Mouse (Mus musculus): ENCODE measurements around the gene Tram1l1. TPM values are rescaled to one million over a fixed set of nuclear protein-coding genes. Genes with fewer than 3 reads are reported as not detected.
A peak's percentile ranks its signal among the peaks of the same experiment; 100 is the strongest.
"Not testable (repeated sequence)": the region's sequence is repeated elsewhere in the genome, so short reads cannot be mapped to it uniquely, and the experiment has no call there.

The Tram1l1 gene
- not detected for polyA plus RNA-seq (2017; shearing (Covaris generic))

- ATAC-seq, result no peak
Measured at GRCm38 (mm10) chr3:124320821-124321576, at the start of gene Tram1l1. Gene Tram1l1 (plus strand): TSS chr3:124320855.

DNA sequence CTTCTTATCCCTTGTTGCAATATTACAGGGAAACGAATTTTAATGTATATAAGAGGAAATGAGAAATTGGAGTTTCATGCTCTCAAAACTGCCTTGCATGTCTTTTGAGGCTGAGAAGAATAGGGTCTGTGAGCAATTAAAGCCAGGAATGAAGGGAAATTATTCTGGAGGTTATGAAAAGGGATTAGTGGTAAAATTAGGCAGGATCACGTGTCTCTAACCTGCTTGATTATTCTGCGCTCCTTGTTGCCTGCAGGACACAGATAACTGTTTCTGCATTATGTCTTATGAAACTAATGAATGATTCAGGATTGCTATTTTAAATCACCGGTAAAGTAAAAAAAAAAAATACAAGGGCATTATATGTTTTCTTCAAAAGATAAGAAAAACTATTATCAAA, 49.4 kb upstream of the Tram1l1 start:
- no peak for ATAC-seq

- ATAC-seq, result no peak
Measured at GRCm38 (mm10) chr3:124271668-124272067, 49.0 kb upstream of the Tram1l1 start.

- ATAC-seq, result no peak
Measured at GRCm38 (mm10) chr3:124272465-124273089, 48.1 kb upstream of the Tram1l1 start.

DNA sequence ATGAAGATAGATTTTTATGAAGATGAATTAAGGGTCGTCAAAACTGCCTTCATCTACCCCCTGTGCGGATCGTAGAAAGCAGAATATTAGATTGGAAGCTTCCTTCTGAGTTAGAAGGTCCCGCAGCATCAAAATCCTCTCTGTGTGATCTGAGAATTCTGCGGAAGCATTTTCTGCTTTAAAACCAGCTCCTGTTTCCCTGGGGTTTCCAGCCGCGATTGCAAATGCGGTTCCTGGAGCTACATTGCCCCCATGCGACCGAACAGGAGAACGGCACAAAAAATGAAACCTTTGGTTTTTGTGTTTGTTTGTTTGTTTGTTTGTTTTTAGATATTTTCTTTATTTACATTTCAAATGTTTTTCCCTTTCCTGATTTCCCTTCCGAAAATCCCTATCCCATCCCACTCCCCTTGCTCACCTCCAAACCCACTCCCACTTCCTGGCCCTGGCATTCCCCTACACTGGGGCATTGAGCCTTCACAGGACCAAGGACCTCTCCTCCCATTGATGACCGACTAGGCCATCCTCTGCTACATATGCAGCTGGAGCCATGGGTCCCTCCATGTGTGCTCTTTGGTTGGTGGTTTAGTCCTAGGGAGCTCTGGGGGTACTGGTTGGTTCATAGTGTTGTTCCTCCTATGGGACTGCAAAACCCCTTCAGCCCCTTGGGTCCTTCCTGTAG, 45.6 kb upstream of the Tram1l1 start:
- ATAC-seq, result not testable (repeated sequence)

DNA sequence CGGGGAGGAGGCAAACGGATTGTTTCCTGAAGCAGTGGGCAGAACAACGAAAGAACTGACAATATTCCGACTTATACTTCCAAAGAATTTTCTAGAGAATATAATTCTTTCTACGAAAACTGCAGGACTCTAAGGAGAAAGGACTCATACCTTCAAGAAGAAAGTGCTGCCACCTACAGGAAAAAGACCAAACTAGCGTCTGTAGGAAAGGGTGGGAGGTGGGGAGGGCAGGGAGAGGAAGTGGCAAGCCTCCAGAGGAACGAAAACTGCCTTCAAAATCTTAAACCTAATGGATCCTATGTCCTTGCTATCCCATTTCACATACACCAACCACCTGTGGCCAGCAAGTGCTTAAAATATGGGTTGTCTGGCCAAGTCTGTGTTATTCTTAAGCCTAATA, 31.7 kb upstream of the Tram1l1 start:
- peak; percentile 61 for ATAC-seq

DNA sequence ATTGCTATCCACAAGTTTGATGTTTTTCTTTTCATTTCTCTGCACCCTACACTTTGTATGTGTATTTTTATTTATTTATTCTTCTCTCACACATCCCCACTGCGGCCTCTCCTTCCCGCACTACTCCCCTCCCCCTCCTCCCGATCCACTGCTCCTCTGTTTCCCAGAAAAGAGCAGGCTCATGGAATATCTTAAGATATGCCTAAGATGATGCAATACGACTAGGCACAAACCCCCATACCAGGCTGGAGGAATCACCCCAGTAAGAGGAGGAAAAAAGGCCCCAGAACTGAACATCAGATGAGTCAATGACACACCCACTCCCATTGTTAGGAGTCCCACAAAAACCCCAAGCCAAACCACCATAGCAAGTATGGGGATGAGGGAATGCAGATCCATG, 1.4 kb upstream of the Tram1l1 start:
- no peak for ATAC-seq

GRCm38 (mm10) chr3:124320398-124320797, 257 bp upstream of the Tram1l1 start:
- no peak for ATAC-seq

GRCm38 (mm10) chr3:124346445-124346844, 25.8 kb downstream of the Tram1l1 start:
- ATAC-seq, result no peak

GRCm38 (mm10) chr3:124357533-124357932, 36.9 kb downstream of the Tram1l1 start:
- ATAC-seq, result no peak

DNA sequence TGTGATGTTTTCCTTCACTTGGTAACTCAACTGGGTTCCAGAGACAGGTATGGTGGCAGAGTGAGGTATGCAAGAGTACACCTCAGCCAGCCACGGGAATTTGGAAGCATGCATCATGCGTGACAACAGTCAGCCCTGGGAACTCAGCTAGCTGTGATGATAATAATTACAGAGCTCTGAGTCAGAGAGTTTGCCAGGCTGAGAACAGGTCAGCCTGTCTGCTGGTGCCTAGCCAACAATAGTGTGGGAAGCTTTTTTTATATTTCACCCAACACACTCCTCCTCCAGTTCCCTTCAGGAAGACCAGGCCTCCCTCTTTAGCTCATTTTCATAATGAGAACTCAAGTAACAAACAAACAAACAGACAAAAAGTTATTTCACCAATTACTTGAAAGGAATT, 51.4 kb downstream of the Tram1l1 start:
- ATAC-seq, result no peak

Other genes with a start within 250 kb of the Tram1l1 start
- not detected for gene 1700006A11Rik, start 105.2 kb downstream of the Tram1l1 start, polyA plus RNA-seq (2017; shearing (Covaris generic))